Mouse (Mus musculus) intestine, embryonic 14.5 days (tissue): ENCODE measurements around the gene Parp16. TPM values are rescaled to one million over a fixed set of nuclear protein-coding genes. Genes with fewer than 3 reads are reported as not detected.

Source experiments
- ATAC-seq: fragments of 200-750 bp; cut with Nextera tagmentation; replicated peaks from 2 replicates; pipeline ENCODE4 v1.8.0; 2017; ENCODE audit warnings: low read depth, moderate number of reproducible peaks, moderate TSS enrichment, moderate library complexity; ENCODE audit not compliant: low FRiP score, low TSS enrichment
- DNase-seq: peaks from one replicate; pipeline ENCODE4 v3.0.0-alpha.2; 2018; ENCODE audit warnings: low spot score
- H3K27ac ChIP-seq: fragments of 300-500 bp; sonication (generic); 2 replicates; pipeline ENCODE4 v1.5.1; 2014; ENCODE audit warnings: low read depth, mild to moderate bottlenecking, control low read depth
- H3K27me3 ChIP-seq: fragments of 300-500 bp; sonication (generic); replicated peaks from 2 replicates; pipeline ENCODE4 v1.6.1; 2014; ENCODE audit warnings: low read length, control low read depth; ENCODE audit not compliant: control insufficient read depth, insufficient read depth
- H3K36me3 ChIP-seq: fragments of 300-500 bp; sonication (generic); 2 replicates; pipeline ENCODE4 v1.6.1; 2014; ENCODE audit warnings: low read length, control low read depth; ENCODE audit not compliant: control insufficient read depth, insufficient read depth
- H3K4me1 ChIP-seq: fragments of 300-500 bp; sonication (generic); replicated peaks from 2 replicates; pipeline ENCODE4 v1.6.1; 2014; ENCODE audit warnings: low read length, control low read depth, mixed read lengths; ENCODE audit not compliant: control insufficient read depth, insufficient read depth
- H3K4me2 ChIP-seq: fragments of 300-500 bp; sonication (generic); 2 replicates; pipeline ENCODE4 v1.6.1; 2014; ENCODE audit warnings: low read length
- H3K4me3 ChIP-seq: fragments of 300-500 bp; sonication (generic); 2 replicates; pipeline ENCODE4 v1.5.1; 2014; ENCODE audit warnings: low read depth, low read length, control low read depth, mixed read lengths
- H3K9ac ChIP-seq: fragments of 300-500 bp; sonication (generic); 2 replicates; pipeline ENCODE4 v1.6.1; 2014; ENCODE audit warnings: mild to moderate bottlenecking, low read length
- H3K9me3 ChIP-seq: fragments of 300-500 bp; sonication (generic); 2 replicates; pipeline ENCODE4 v1.6.1; 2016; ENCODE audit warnings: low read length, control low read depth; ENCODE audit not compliant: control insufficient read depth
- WGBS: fragments of 180-500 bp; shearing (Covaris S2); extraction: QIAGEN DNeasy Blood & Tissue Kit; methylation state at CpG from one replicate; pipeline ENCODE4 v1.1.7; 2014; 5-methylcytosine and 5-hydroxymethylcytosine counted together
- polyA plus RNA-seq: library from polyadenylated mRNA; unstranded; fragments of >200 nt; fragmentation: Nextera tagmentation; extraction: Ambion mirVana; gene quantifications from 2 replicates; pipeline ENCODE4 v1.2.1, GENCODE M21; 2014

The Parp16 gene
- polyA plus RNA-seq, 1 experiment from 2014 or later, result 9.1 TPM

GRCm38 (mm10) chr9:65175234-65175938 lies 19.8 kb upstream of the Parp16 start:
- DNase-seq (no peak), ATAC-seq (no peak)
- 37% methylated on average over 5 of the region's 5 CpGs for WGBS
- Histone ChIP-seq H3K9me3 (no peaks in the 10 kb centered on the region), H3K4me2 (no peak overlapping the region), H3K27ac (no peak overlapping the region), H3K36me3 (no peaks in the 10 kb centered on the region), H3K4me1 (peaks cover 32% of the 10 kb centered on the region), H3K9ac (no peak overlapping the region), H3K27me3 (no peaks in the 10 kb centered on the region), H3K4me3 (no peak overlapping the region)

- WGBS, result 46% methylated on average over 9 of the region's 9 CpGs
- peaks cover 35% of the 10 kb centered on the region for H3K4me1 ChIP-seq
Measured at GRCm38 (mm10) chr9:65175939-65176871, 18.9 kb upstream of the Parp16 start.

GRCm38 (mm10) chr9:65177497-65177896 lies 17.7 kb upstream of the Parp16 start:
- Histone ChIP-seq H3K4me2 (no peak overlapping the region), H3K9me3 (no peaks in the 10 kb centered on the region), H3K4me3 (no peak overlapping the region), H3K27ac (no peak overlapping the region), H3K4me1 (peaks cover 35% of the 10 kb centered on the region), H3K9ac (no peak overlapping the region), H3K36me3 (peaks cover 4% of the 10 kb centered on the region; the same call in 1 of the 2 replicates), H3K27me3 (no peaks in the 10 kb centered on the region)
- no peak for ATAC-seq
- WGBS, result 79% methylated on average over 3 of the region's 3 CpGs
- DNase-seq, result no peak

More at GRCm38 (mm10) chr9:65175939-65176871, 18.9 kb upstream of the Parp16 start:
- ATAC-seq (no peak), DNase-seq (no peak)
- Histone ChIP-seq H3K36me3 (no peaks in the 10 kb centered on the region), H3K9ac (no peak overlapping the region), H3K27ac (no peak overlapping the region), H3K9me3 (no peaks in the 10 kb centered on the region), H3K27me3 (no peaks in the 10 kb centered on the region), H3K4me3 (no peak overlapping the region), H3K4me2 (no peak overlapping the region)

GRCm38 (mm10) chr9:65177912-65178311 lies 17.2 kb upstream of the Parp16 start:
- H3K4me1 ChIP-seq, result peaks cover 35% of the 10 kb centered on the region
- H3K27me3 ChIP-seq, result no peaks in the 10 kb centered on the region
- no peaks in the 10 kb centered on the region for H3K9me3 ChIP-seq
- no peak for ATAC-seq
- no peak overlapping the region for H3K9ac ChIP-seq
- H3K27ac ChIP-seq, result no peak overlapping the region
- no peak for DNase-seq
- no peak overlapping the region for H3K4me2 ChIP-seq
- no peak overlapping the region for H3K4me3 ChIP-seq
- 65% methylated on average over 10 of the region's 10 CpGs for WGBS
- peaks cover 4% of the 10 kb centered on the region; the same call in 1 of the 2 replicates for H3K36me3 ChIP-seq

GRCm38 (mm10) chr9:65178336-65179213 lies 16.6 kb upstream of the Parp16 start:
- H3K4me2 ChIP-seq, result peak overlapping the region; percentile 20
- no peak overlapping the region for H3K4me3 ChIP-seq
- H3K4me1 ChIP-seq, result peaks cover 35% of the 10 kb centered on the region
- H3K9me3 ChIP-seq, result no peaks in the 10 kb centered on the region
- 13% methylated on average over 22 of the region's 22 CpGs for WGBS
- H3K27me3 ChIP-seq, result no peaks in the 10 kb centered on the region
- peak; percentile 33 for ATAC-seq
- no peak overlapping the region for H3K27ac ChIP-seq
- no peak for DNase-seq
- H3K9ac ChIP-seq, result no peak overlapping the region
- peaks cover 4% of the 10 kb centered on the region; the same call in 1 of the 2 replicates for H3K36me3 ChIP-seq

- no peak overlapping the region for H3K4me3 ChIP-seq
- no peak overlapping the region for H3K27ac ChIP-seq
- H3K36me3 ChIP-seq, result peaks cover 4% of the 10 kb centered on the region; the same call in 1 of the 2 replicates
- 42% methylated on average over 17 of the region's 17 CpGs for WGBS
- no peak for DNase-seq
- no peak overlapping the region for H3K9ac ChIP-seq
- no peaks in the 10 kb centered on the region for H3K9me3 ChIP-seq
- peaks cover 35% of the 10 kb centered on the region for H3K4me1 ChIP-seq
- no peak for ATAC-seq
- H3K4me2 ChIP-seq, result peak overlapping the region; percentile 6; the same call in 1 of the 2 replicates
- H3K27me3 ChIP-seq, result no peaks in the 10 kb centered on the region
Measured at GRCm38 (mm10) chr9:65179817-65180624, 15.1 kb upstream of the Parp16 start.

GRCm38 (mm10) chr9:65188599-65188998 lies 6.6 kb upstream of the Parp16 start:
- Histone ChIP-seq H3K36me3 (no peaks in the 10 kb centered on the region), H3K4me2 (no peak overlapping the region), H3K4me1 (peaks cover 15% of the 10 kb centered on the region), H3K9ac (no peak overlapping the region), H3K4me3 (no peak overlapping the region), H3K27me3 (no peaks in the 10 kb centered on the region), H3K9me3 (no peaks in the 10 kb centered on the region), H3K27ac (no peak overlapping the region)
- ATAC-seq (0 out of 2 replicates have a peak, but pooled peaks have one; percentile 30), DNase-seq (peak; percentile 95)
- 4% methylated on average over 3 of the region's 3 CpGs for WGBS
